Mouse (Mus musculus) skeletal muscle tissue, postnatal 0 days (tissue): ENCODE data around the gene Sec61a2. TPM values are rescaled to one million over a fixed set of nuclear protein-coding genes. Genes with fewer than 3 reads are reported as not detected.

Source experiments
- polyA plus RNA-seq: library from polyadenylated mRNA; unstranded; fragments of >200 nt; fragmentation: Nextera tagmentation; extraction: Ambion mirVana; gene quantifications from 2 replicates; pipeline ENCODE4 v1.2.1, GENCODE M21; 2015

Sec61a2 gene
- 43.5 and 44.9 TPM in 2 replicates for polyA plus RNA-seq

GRCm38 (mm10) chr2:5894843-5895570 lies at the start of gene Sec61a2:
Gene Sec61a2, minus strand, starts transcription at chr2:5895432.

GRCm38 (mm10) chr2:5942416-5943032 lies 47.3 kb upstream of the Sec61a2 start, which contains the start of gene Dhtkd1:
Gene Dhtkd1, minus strand, starts transcription at chr2:5942792.

GRCm38 (mm10) chr2:5862834-5863233 lies 32.4 kb downstream of the Sec61a2 start, which contains the start of gene Gm13199:
Gene Gm13199, minus strand, starts transcription at chr2:5862934.

GRCm38 (mm10) chr2:5844873-5845631 lies 50.2 kb downstream of the Sec61a2 start, which contains the start of the genes Nudt5 and Cdc123:
Gene Nudt5, plus strand, starts transcription at chr2:5845019.
Gene Cdc123, minus strand, starts transcription at chr2:5845164.

Other genes with a start within 250 kb of the Sec61a2 start
- gene Camk1d, start 180.9 kb downstream of the Sec61a2 start, polyA plus RNA-seq, result 1.4 and 2.1 TPM in 2 replicates
- 16.7 and 19.1 TPM in 2 replicates for gene Nudt5, start 50.4 kb downstream of the Sec61a2 start, polyA plus RNA-seq
- 125 and 145 TPM in 2 replicates for gene Cdc123, start 50.3 kb downstream of the Sec61a2 start, polyA plus RNA-seq
- 0.26 and 0.27 TPM in 2 replicates for gene Gm13199, start 32.5 kb downstream of the Sec61a2 start, polyA plus RNA-seq
- 0.90 TPM in 2 replicates for gene Dhtkd1, start 47.4 kb upstream of the Sec61a2 start, polyA plus RNA-seq
- 3.7 and 4.3 TPM in 2 replicates for gene Upf2, start 56.0 kb upstream of the Sec61a2 start, polyA plus RNA-seq
- gene Proser2, start 234.8 kb upstream of the Sec61a2 start, polyA plus RNA-seq, result 4.7 and 5.3 TPM in 2 replicates